Mouse (Mus musculus) embryonic facial prominence, embryonic 14.5 days (tissue): ENCODE results near the gene Cd247. TPM values are rescaled to one million over a fixed set of nuclear protein-coding genes. Genes with fewer than 3 reads are reported as not detected.

Source experiments
- ATAC-seq: fragments of 200-750 bp; cut with Nextera tagmentation; 2 replicates; pipeline ENCODE4 v1.8.0; 2017; ENCODE audit warnings: low read depth, moderate number of reproducible peaks, moderate TSS enrichment
- DNase-seq: peaks from one replicate; pipeline ENCODE4 v3.0.0-alpha.2; 2015; ENCODE audit warnings: low spot score
- H3K27ac ChIP-seq: fragments of 300-500 bp; sonication (generic); replicated peaks from 2 replicates; pipeline ENCODE4 v1.5.1; 2014; ENCODE audit warnings: low read depth, mild to moderate bottlenecking, low read length, moderate library complexity
- H3K27me3 ChIP-seq: fragments of 300-500 bp; sonication (generic); replicated peaks from 2 replicates; pipeline ENCODE4 v1.6.1; 2014; ENCODE audit warnings: low read length; ENCODE audit not compliant: control insufficient read depth, insufficient read depth
- H3K36me3 ChIP-seq: fragments of 300-500 bp; sonication (generic); 2 replicates; pipeline ENCODE4 v1.6.1; 2014; ENCODE audit warnings: low read length, mixed read lengths; ENCODE audit not compliant: control insufficient read depth, insufficient read depth
- H3K4me1 ChIP-seq: fragments of 300-500 bp; sonication (generic); 2 replicates; pipeline ENCODE4 v1.6.1; 2014; ENCODE audit warnings: antibody characterized with exemption, low read length; ENCODE audit not compliant: control insufficient read depth, insufficient read depth
- H3K4me2 ChIP-seq: fragments of 300-500 bp; sonication (generic); 2 replicates; pipeline ENCODE4 v1.6.1; 2014; ENCODE audit warnings: low read depth, mild to moderate bottlenecking, low read length, moderate library complexity, mixed read lengths
- H3K4me3 ChIP-seq: fragments of 300-500 bp; sonication (generic); 2 replicates; pipeline ENCODE4 v1.5.1; 2014; ENCODE audit warnings: low read depth, mild to moderate bottlenecking, low read length
- H3K9ac ChIP-seq: fragments of 300-500 bp; sonication (generic); 2 replicates; pipeline ENCODE4 v1.6.1; 2014; ENCODE audit warnings: low read depth, mild to moderate bottlenecking, low read length, moderate library complexity, mixed read lengths
- H3K9me3 ChIP-seq: fragments of 300-500 bp; sonication (generic); 2 replicates; pipeline ENCODE4 v1.6.1; 2016; ENCODE audit warnings: low read length; ENCODE audit not compliant: control insufficient read depth
- WGBS: fragments of 180-500 bp; shearing (Covaris S2); extraction: QIAGEN DNeasy Blood & Tissue Kit; methylation state at CpG from one replicate; pipeline ENCODE4 v1.1.7; 2014; 5-methylcytosine and 5-hydroxymethylcytosine counted together
- polyA plus RNA-seq: library from polyadenylated mRNA; unstranded; fragments of >200 nt; fragmentation: Nextera tagmentation; extraction: Ambion mirVana; gene quantifications from 2 replicates; pipeline ENCODE4 v1.2.1, GENCODE M21; 2014

The Cd247 gene
- polyA plus RNA-seq, 1 experiment from 2014 or later: 0.42 TPM

- Histone ChIP-seq H3K9ac (no peak overlapping the region), H3K9me3 (no peaks in the 10 kb centered on the region), H3K27me3 (peaks cover 10% of the 10 kb centered on the region), H3K4me3 (no peak overlapping the region), H3K4me1 (peaks cover 8% of the 10 kb centered on the region; the same call in 1 of the 2 replicates), H3K4me2 (peak overlapping the region; percentile 28), H3K36me3 (no peaks in the 10 kb centered on the region), H3K27ac (0 out of 2 replicates have a peak overlapping the region, but pooled peaks have one; percentile 46)
- peak; percentile 69 for ATAC-seq
- 17% methylated on average over 11 of the region's 11 CpGs for WGBS
- DNase-seq: peak; percentile 89
Observed at GRCm38 (mm10) chr1:165786296-165786695, 2.2 kb upstream of the Cd247 start.

- Histone ChIP-seq H3K27me3 (peaks cover 10% of the 10 kb centered on the region), H3K36me3 (no peaks in the 10 kb centered on the region), H3K9ac (no peak overlapping the region), H3K4me3 (no peak overlapping the region), H3K4me2 (no peak overlapping the region), H3K27ac (no peak overlapping the region), H3K9me3 (no peaks in the 10 kb centered on the region), H3K4me1 (peaks cover 8% of the 10 kb centered on the region; the same call in 1 of the 2 replicates)
- DNase-seq (no peak), ATAC-seq (no peak)
- WGBS: 81% methylated on average over 17 of the region's 17 CpGs
Observed at GRCm38 (mm10) chr1:165789066-165789660, 682 bp downstream of the Cd247 start.

DNA sequence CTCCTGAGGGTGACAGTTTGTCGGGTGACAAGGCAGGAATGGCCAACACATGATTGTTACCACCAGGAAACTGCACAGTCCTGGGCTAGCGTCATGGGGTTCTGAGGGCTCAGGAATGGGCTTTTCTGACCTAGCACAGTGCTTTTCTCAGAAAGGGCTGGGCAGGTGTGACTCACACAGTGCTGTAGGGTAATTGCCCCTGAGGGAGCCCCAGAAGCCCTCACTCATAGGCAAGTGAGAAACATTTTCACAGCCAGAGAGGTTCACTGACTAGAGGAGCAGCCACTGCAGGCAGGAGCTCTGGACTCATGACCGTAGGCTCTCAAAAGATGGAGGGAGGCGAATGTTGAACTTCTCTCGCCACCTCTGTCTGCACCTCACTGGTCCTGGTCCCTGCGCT lies 1.5 kb downstream of the Cd247 start:
- 84% methylated on average over 6 of the region's 6 CpGs for WGBS
- no peak overlapping the region for H3K27ac ChIP-seq

GRCm38 (mm10) chr1:165790461-165791210 lies 2.2 kb downstream of the Cd247 start:
- H3K4me2 ChIP-seq: no peak overlapping the region
- no peak overlapping the region for H3K9ac ChIP-seq
- H3K9me3 ChIP-seq: no peaks in the 10 kb centered on the region
- ATAC-seq (no peak), DNase-seq (no peak)
- no peaks in the 10 kb centered on the region for H3K36me3 ChIP-seq
- no peak overlapping the region for H3K27ac ChIP-seq
- peaks cover 10% of the 10 kb centered on the region for H3K27me3 ChIP-seq
- no peak overlapping the region for H3K4me3 ChIP-seq
- 88% methylated on average over 17 of the region's 17 CpGs for WGBS
- H3K4me1 ChIP-seq: peaks cover 7% of the 10 kb centered on the region; the same call in 1 of the 2 replicates

More for the DNA sequence above, 1.5 kb downstream of the Cd247 start:
- H3K27me3 ChIP-seq: peaks cover 10% of the 10 kb centered on the region
- no peaks in the 10 kb centered on the region for H3K36me3 ChIP-seq
- peaks cover 8% of the 10 kb centered on the region; the same call in 1 of the 2 replicates for H3K4me1 ChIP-seq
- no peaks in the 10 kb centered on the region for H3K9me3 ChIP-seq
- no peak for ATAC-seq
- no peak overlapping the region for H3K9ac ChIP-seq
- H3K4me2 ChIP-seq: no peak overlapping the region
- no peak for DNase-seq
- no peak overlapping the region for H3K4me3 ChIP-seq

- DNase-seq: no peak
- no peak overlapping the region for H3K4me2 ChIP-seq
- no peak for ATAC-seq
- no peaks in the 10 kb centered on the region for H3K4me1 ChIP-seq
- H3K27me3 ChIP-seq: peaks cover 10% of the 10 kb centered on the region
- no peak overlapping the region for H3K9ac ChIP-seq
- H3K9me3 ChIP-seq: no peaks in the 10 kb centered on the region
- no peaks in the 10 kb centered on the region for H3K36me3 ChIP-seq
- no peak overlapping the region for H3K4me3 ChIP-seq
- no peak overlapping the region for H3K27ac ChIP-seq
- 83% methylated on average over 9 of the region's 9 CpGs for WGBS
Observed at GRCm38 (mm10) chr1:165791411-165791810, 2.9 kb downstream of the Cd247 start.

DNA sequence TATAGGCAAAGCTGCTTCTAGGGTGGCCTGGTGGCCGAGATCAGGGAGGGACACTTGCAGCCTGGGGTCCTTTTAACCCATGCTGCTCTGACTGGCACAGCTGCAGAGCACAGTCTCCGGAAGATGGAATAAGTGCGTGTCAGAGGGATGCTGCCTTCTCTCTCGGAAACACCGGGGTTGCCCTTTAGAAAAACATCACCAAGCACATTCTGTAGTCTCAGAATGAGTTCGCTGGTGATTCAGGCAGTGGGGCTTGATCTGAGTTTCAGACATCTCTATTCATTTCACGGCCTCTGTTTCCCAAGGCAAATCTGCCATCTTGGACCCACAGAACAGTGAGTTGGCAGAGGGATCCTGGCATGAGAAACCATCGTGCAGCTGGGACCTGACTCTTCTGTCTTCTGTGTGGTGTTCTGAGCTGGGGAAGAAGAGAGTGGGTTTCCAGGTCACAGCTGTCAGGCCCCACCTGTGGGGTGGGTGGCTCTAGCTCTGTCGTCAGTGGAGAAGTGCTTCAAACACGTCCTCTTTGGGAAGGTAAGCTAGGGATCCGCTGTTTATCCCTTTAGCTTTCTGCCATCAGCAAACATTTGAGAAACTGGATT lies 13.3 kb downstream of the Cd247 start:
- DNase-seq: no peak
- Histone ChIP-seq H3K27ac (no peak overlapping the region), H3K4me1 (no peaks in the 10 kb centered on the region), H3K36me3 (no peaks in the 10 kb centered on the region), H3K9me3 (no peaks in the 10 kb centered on the region), H3K9ac (no peak overlapping the region), H3K27me3 (no peaks in the 10 kb centered on the region), H3K4me3 (no peak overlapping the region), H3K4me2 (no peak overlapping the region)
- no peak for ATAC-seq
- 85% methylated on average over 11 of the region's 11 CpGs for WGBS

- no peaks in the 10 kb centered on the region for H3K27me3 ChIP-seq
- DNase-seq: no peak
- WGBS: 87% methylated on average over 5 of the region's 5 CpGs
- H3K27ac ChIP-seq: no peak overlapping the region
- H3K4me3 ChIP-seq: no peak overlapping the region
- H3K9me3 ChIP-seq: no peaks in the 10 kb centered on the region
- H3K36me3 ChIP-seq: no peaks in the 10 kb centered on the region
- no peaks in the 10 kb centered on the region for H3K4me1 ChIP-seq
- no peak for ATAC-seq
- H3K9ac ChIP-seq: no peak overlapping the region
- no peak overlapping the region for H3K4me2 ChIP-seq
Observed at GRCm38 (mm10) chr1:165803107-165803506, 14.6 kb downstream of the Cd247 start.

GRCm38 (mm10) chr1:165804133-165804532 lies 15.7 kb downstream of the Cd247 start:
- Histone ChIP-seq H3K4me1 (no peaks in the 10 kb centered on the region), H3K36me3 (no peaks in the 10 kb centered on the region), H3K27me3 (no peaks in the 10 kb centered on the region), H3K9ac (no peak overlapping the region), H3K27ac (no peak overlapping the region), H3K9me3 (no peaks in the 10 kb centered on the region), H3K4me2 (no peak overlapping the region), H3K4me3 (no peak overlapping the region)
- DNase-seq (no peak), ATAC-seq (no peak)
- 81% methylated on average over 4 of the region's 4 CpGs for WGBS
